Mouse (Mus musculus) lung, postnatal 14 days (tissue): ENCODE results near the gene Ryr2.
"Not testable (repeated sequence)": the region's sequence is repeated elsewhere in the genome, so short reads cannot be mapped to it uniquely, and the experiment has no call there.

ENCODE experiments used
- DNase-seq: peaks from one replicate; pipeline ENCODE4 v3.0.0; 2021

Ryr2 gene

DNA sequence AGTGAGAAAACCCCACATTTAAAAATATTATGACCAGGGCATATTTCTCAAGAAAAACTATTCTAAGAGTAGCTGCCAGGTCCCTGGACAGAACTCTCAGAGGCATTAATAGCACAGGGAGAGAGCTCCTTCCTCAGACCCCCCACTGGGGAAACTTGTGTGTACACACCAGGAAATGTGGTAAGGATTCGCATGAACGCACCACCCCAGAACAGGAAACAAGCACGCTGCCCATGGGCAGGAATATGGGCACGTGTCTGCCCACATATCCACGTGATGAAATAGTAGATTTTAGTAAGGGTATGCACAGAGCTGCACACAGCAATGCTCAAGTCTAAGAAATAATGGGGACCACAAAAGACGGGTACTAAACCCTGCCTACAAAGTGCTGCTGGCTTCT, 72.8 kb downstream of the Ryr2 start:
- no peak for DNase-seq

DNA sequence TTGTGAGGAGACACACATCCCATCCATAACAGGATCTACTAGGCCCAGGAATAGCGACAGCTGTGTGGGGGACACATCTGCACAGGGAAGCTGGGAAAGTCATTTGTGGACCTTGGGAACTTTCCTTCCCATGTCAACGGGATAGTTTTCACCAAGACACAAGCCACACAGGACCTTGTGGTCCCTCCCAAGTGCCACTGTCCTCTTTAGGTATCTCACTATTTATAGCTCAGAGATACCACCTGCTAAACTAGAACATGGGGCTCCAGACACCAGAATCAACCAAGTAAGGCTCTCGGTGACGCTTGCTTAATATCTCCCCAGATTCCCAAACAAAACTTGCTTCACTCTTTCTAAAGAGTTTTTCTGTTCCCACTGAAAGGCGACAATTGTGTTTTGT, 73.5 kb downstream of the Ryr2 start:
- no peak for DNase-seq

DNA sequence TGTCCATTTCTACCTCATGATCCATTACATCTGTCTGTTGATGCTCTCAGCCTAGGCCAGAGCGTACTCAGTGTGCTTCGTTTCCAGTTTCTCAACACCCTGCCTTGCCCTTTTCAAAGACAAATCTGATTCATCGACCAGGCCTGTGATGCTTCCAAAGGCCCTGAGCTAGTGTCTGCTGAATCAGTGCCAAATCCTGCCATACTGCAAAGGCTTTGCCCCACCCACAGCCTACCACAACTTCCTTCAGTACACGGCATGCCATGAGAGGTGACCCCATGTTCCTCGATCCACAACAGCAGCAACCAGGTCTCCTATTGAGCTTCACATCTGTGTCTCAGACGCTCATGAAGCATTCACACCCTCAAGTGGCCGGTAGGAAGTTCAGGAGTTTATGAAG, 76.9 kb downstream of the Ryr2 start:
- DNase-seq = no peak

DNA sequence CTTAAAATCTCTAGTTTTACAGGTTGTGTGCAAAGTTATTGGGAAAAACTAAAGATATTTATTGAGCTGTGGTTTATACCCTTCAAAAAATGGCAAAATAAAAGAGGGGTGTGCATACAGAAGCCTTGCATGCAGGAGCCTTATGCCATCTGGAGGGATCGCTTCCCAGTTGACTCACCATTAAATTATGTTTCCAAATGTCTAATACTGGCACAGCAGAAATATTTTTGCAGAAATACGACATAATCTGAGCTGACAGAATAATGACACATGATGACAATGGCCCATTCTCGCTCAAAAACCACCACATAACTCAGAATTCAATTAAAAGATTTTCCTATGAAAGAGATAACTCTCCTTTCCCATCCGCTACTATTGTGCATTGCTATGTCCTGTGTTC, 77.4 kb downstream of the Ryr2 start:
- DNase-seq = no peak

DNA sequence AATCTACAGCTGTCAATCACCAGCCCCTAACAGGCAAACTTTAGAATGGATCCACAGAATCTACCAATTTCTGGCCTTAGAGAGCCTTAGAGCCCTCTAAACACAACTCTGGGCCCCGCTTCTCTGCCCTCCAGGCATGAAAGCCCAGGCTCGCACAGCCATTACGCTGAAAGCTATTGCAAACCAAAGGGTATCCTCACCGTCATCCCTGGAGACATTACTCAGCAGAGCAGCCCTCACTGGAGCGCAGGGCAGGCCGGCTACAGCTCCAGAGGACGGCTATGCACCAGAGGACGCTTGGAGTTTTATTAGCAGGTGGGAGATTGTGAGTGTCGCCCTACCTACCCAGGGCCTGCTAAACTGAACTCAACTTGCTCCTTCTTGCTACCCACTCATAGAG, 88.7 kb downstream of the Ryr2 start:
- DNase-seq = no peak

DNA sequence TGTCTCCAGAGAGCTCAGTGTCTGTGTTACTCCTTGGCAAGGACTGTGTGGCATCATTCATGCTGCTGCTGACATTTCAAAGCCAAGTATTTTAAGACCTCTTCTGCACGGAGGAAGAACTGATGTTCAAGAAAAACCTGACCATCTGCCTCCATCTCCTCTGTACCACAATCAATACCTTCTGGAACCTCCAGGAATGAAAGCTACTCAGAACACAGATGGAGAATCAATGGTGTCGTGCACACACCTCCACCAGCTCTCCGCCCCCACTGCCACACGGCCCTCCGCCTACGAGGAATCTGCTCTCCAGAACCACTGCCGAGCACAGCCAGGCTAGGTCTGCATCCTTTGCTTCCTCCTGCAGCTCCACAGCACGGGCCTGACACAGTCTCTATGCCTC, 92.8 kb downstream of the Ryr2 start:
- DNase-seq = no peak

DNA sequence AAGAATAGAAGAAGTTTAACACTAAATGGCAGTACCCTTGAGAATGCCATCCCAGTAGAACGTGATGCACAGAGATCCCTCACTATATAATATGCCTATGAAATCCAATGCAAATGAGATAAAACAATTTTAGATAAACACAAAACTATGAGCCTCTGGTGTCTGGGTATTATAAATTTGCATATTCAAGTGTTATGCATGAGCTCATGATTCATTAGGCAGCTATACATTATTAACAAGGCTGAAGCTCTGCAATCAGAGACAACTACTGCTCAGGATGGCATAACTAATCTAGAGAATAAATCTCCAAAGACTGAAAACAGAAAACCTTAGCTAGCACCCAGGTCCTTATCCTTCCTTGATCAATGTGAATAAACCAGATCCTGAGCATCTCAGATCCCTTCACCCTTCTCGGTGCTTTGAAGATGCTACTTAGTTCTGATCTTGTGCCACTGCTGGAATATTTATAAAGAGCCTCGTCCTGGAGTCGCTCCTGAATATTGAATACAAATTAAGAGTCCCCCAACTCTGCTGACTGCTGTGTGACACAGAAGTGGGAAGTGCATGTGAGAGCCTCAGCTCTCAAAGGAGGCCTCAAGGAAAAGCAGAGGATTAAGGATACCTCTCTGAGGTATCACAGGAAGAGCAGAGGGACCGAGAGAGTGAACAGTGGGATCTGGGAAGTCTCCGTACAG, 97.6 kb downstream of the Ryr2 start:
- no peak for DNase-seq

DNA sequence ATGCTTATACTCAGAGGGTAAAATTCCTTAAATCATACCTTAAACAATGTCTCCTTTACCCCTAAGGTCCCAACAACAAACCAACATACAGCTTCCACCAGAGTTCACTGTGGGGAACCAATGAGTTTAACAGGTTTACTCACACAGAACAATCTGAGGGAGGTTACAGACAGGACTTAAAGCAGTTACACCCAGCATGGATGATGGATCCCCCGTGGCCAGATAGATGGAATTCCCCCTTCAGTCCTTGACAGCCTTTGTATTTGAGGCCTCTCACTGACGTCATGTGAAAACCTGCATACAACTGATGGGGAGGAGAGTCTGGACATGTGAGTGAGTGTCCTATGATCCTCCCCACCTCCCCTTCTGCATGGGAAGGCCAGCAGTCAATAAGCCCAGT, 99.2 kb downstream of the Ryr2 start:
- no peak for DNase-seq

DNA sequence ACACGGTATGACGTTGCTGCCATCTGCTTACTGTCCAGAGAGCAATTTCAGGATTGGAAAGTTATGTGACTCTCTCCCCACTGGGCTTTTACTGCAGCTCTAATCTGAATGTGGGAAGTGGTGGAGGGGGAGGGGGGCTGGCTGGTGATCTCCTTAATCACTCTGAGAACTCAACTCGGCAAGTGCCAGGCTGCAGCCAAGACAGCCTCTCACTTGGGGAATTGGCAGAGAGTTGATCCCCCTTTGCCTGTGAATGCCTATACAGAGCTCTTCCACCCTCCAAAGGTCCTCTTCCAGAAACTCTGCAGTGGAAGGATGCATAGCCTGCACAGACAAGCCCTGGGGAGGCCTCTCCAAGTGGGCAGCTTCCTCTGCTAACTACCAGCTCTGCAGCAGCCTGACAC, 104.9 kb downstream of the Ryr2 start:
- no peak for DNase-seq

DNA sequence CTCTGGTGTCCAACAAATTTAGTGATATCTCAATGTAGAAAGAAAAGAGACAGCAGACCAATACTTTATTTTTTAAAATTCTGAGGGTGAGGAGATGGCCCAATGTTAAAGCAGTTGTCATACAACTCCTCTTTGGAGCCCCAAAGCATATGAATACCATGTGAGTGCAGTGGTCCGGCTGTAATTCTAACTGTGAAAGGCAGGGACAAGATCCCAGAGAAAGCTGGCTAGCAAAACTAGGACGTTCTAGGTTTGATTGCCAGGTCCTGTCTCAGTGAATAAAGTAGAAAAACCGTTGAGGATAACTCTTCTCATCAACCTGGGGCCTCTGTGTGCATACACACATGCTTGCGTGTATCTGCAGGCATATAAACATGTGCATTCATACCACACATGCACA, 106.9 kb downstream of the Ryr2 start:
- DNase-seq = no peak

DNA sequence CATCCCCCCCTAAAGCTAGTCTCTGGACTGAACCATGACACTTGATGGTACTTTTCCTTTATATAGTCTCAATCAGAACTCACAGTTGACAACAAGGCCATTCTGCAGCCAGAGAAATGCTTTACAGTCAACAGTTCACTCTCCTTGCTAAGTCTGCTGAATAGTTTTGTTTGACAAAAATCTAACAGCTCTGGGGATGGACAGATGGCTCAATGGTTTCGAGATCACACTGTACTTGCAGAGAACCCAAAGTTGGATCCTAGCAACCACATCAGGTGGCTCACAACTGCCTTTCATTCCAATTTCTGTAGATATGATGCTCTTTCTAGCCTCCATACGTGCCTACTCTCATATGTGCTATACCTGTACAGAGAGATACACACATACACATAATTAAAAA, 109.4 kb downstream of the Ryr2 start:
- DNase-seq = no peak

DNA sequence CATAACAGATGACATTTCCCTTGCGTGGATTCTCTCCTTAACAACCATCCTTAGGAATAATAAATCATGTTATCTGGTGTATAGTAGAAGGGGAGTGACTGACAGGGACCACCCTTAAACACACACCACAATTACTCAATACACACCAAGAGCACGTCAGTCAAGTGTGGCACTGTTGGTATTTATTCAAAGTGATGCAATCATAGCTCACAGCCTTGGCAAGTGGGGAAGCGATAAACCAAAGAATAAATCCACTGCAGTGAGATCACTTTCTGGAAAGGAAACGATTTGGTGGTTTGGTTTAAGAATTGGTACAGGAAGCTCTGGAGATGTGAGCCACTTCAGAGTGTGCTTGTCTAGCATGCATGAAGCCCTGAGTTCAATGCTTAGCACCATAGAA, 119.2 kb downstream of the Ryr2 start:
- DNase-seq = no peak

DNA sequence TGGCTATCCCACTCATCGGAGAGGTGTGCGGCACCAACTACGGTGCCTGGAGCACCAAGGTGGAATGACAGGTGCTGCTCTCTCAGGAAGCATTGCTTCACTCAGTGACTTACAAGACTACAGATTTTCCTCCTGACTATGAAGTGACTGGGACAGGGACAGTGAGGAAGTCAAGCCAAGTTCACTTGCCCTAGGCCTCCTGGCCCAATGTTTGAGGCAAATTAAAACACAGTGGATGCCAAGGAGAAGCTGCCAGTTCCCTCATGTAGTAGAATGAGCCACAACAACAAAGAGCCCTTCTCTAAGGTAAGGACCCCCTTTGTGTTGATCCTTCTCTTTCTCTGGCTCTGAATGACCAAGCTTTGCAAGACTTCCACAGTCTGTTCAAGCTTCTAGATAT, 121.7 kb downstream of the Ryr2 start:
- DNase-seq = no peak

DNA sequence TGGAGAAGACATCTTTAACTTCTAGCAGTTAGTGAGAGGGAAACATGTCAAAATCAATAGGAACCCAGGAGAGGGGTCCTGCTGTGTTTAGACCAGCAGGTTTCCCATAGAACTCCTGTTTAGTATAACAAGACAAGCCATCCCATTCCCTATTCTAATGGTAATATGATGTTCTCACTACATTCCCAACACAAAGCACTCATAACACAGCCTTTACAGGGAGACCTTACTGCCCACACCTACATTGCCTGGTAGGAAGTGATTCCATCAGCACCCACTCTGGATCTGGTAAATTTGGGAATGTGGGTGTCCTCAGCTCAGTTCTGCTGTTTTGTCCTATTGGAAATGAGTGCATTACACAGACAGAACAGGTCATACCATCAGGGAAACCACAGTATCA, 127.7 kb downstream of the Ryr2 start:
- no peak for DNase-seq

DNA sequence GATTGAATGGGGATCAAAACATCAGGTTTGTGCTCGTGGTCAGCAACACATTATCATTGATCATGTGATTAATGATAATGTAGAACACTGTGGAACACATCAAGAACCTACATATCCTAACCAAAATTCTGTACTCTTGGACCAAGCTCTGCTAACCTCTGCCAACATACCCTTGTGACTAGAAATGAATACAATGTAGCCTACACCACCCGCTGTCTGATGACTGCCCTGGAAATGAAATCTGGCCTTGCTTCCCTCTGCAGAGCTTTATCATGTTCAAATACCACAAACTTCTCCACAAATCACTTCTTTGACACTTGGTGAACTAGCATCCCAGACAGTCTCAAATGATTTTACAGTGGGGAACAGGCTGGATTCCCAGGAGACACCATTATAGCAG, 128.4 kb downstream of the Ryr2 start:
- DNase-seq = no peak

DNA sequence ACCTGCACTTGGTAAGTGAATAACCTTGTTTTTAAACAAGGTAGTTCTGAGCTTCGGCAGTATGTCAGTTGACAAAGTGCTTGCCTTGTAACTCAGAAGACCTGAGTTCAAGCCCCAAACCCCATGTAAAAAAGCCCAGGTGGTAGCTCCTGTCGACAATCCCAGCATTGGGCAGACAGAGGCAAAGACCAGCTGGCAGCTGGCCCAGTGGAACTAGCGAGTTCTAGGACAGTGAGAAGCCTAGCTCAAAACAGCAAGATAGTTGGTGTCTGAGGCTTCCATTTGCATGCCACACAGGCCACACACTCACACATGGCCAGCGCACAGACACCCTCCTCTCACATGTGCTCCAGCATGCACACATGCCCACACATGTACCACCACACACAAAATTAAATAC, 129.1 kb downstream of the Ryr2 start:
- no peak for DNase-seq

DNA sequence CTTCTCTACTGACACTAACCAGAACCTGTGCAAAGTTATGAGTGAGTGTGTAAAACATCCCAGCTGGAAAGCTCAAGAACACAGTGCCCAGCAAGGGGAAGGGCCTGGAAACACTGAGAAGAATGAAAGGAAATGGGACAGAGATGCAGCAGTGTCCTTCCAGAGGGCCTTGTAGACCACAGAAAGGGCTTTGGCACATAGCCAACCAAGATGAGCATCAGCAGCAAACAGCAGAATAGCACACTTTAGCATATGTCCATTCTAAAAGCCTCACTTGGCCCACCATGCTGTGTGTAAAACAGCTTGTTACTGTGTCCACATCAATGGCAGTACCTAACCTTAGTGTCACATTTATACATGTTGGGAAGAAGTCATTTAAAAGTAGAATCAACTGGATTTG, 142.4 kb downstream of the Ryr2 start:
- DNase-seq = no peak

DNA sequence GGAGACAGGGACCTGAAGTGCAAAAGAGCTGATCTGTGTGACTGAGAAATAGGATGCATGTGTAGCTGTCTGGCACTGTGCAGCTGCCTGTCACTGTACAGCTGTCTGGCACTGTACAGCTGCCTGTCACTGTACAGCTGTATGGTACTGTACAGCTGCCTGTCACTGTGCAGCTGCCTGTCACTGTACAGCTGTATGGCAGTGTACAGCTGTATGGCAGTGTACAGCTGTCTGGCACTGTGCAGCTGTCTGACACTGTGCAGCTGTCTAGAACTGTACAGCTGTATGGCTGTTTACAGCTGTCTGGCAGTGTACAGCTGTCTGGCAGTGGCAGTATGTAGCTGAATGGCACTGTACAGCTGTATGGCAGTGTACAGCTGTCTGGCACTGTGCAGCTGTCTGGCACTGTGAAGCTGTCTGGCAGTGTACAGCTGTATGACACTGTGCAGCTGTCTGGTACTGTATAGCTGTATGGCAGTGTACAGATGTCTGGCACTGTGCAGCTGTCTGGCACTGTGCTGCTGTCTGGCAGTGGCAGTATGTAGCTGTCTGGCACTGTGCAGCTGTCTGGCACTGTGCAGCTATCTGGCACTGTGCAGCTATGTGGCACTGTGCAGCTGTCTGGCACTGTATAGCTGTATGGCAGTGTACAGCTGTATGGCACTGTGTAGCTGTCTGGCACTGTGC, 147.1 kb downstream of the Ryr2 start:
- DNase-seq = no peak

DNA sequence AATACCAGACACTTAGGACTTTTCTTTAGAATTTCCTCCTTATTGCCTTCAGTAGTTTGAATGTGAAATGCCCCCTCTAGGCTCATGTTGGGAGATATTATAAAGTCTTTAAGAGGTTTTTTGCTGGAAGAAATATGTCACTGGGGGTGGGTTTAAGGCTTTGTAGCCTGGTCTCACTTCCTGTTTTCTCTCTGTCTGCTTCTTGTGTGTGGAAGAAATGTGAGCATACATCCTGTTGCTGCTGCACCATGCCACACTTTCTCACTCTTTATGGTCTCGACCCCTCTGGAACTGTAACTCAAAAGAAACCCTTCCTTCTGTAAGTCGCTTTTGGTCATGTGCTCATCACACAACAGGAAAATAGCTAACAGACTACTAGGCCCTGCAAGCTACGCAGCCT, 147.9 kb downstream of the Ryr2 start:
- no peak for DNase-seq

DNA sequence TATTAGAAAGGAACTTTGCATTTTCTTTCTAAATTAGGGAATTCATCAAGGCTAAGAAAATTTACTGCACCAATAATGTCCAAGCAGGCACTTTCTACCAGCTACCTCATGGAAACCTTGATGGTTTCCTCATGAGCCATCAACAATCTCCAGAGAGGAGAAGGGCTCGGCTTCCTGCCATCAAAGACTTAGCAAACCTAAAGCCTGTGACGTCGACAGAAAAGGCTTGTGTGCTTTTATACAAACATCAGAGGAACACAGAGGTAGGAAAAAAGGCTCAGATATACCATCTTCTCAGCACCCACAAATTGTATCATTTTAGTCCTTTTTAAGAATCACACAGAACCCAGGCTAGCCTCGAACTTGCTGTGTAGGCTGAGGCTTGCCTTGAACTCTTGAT, 148.5 kb downstream of the Ryr2 start:
- DNase-seq = no peak

DNA sequence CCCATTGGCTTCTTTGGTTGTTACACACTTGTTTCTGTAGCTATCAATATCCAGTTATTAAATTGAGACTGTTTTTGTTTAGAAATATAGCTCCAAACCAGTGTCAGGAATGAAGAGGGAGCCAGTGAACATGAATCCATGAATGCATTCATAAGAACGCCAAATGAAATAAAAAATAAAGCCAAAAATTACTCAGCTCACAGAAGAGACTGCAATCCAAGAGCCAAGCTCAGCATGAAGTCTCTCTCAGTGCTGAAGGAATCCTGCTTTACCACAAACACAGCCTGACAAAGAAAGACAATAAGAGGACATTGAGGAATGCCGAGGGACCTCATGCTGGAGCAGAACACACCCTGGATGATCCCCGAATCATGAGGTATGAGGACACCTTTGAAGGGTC, 154.8 kb downstream of the Ryr2 start:
- DNase-seq = no peak

DNA sequence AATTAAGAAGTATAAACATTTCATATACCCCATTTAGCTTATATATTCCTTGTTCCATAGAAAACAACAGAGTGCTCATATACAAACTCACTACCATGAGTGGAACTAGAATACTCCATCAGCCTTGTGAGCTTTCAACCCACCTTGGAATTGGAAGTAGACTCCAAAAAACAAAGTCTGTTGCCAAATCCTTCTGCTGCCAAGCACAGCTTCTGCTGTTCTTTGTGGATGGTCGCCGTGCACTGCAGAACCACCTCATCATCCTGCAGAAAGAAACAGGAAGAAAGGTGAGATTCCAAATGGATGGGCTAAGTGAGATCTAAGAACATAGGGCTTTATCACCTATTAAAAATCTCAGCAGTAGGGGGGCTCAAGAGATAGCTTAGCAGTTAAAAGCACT, 161.0 kb downstream of the Ryr2 start:
- no peak for DNase-seq

DNA sequence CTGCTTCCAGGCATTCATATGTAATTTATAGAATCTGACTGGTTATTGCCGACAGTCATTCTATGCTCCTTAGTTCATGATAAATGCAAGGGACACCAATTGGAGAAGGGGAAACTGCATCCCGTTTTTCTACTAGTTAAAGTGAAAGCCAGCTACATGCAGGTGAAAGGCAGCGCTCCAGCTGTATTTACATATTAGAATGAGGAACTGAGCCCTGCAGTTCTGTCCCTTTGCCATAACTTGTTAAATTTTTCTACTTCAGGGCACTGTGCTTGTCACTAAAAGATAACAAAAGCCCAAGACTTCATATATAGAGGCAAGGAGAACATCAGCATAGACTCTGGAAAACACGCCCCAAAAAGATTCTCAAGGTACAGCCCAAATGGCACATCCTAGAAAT, 165.0 kb downstream of the Ryr2 start:
- no peak for DNase-seq

DNA sequence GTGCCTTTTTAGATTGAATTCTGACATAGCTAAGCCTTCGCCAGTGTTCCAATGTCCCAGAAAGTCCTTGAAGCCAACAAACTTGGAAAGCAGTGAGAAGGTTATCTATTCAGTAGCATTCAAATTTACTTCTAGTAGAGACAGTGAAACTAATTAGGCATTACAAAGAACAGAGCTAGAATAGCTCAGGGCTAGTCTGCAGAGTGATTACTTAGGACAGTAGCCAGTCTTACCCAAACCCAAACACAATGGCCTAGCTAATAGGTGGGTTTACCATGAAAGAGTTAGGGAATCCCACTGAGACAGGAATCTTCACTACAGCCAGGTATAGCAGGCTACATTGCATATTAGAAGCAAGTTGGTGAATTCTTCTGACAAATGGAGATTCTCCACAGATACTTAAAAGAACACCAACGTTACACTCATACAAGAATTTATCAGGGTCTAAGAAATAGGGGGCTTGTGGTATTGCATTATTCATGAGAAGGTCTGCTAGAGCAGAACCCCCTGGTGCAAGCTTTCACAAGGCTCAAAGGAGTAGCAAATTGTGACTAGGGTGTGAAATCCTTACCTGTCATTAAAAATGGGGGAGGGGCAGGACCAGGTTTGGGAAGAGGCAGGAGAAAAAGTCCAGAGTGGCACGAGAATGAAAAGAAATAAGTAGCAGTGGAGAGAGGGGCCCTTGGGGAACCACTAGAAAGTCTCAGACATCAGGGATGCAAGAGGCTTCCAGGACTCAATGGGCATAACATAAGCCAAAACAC, 172.3 kb downstream of the Ryr2 start:
- DNase-seq = not testable (repeated sequence)
